In genomic region chrX:11924639-11925302, GRCm38 (mm10) we compare ENCODE assay signal across 16 mouse cellular contexts.
DNase-seq lines count a peak whose midpoint lies in the region; ATAC-seq and TF ChIP-seq lines count a peak whose summit lies in the region.
"Had no signal": no experiment of that assay in that cellular context is flagged by ENCODE, and none has a peak within 500 bp of the region (broad histone marks: within the 10 kb centered on the region; RNA-seq: fewer than 3 reads in every experiment).

No protein-coding gene starts in this region.

- H3K4me3 ChIP-seq in heart, adult 2 months: no peak overlapping the region
- no peak overlapping the region for H3K4me3 ChIP-seq in liver, postnatal 0 days (ENCODE audit: low read depth, low read length)
- H3K4me3 ChIP-seq in midbrain, embryonic 10.5 days: no peak overlapping the region
- no peak overlapping the region for H3K4me3 ChIP-seq in midbrain, embryonic 13.5 days (replicated peaks)

- H3K4me1 ChIP-seq in heart, adult 2 months (ENCODE audit: control insufficient read depth, insufficient read depth, low read length): peaks cover 2% of the 10 kb centered on the region
- H3K4me1 ChIP-seq in liver, postnatal 0 days (ENCODE audit: insufficient read depth): no peaks in the 10 kb centered on the region
- H3K4me1 ChIP-seq in midbrain, embryonic 10.5 days: peaks cover 11% of the 10 kb centered on the region
- no peaks in the 10 kb centered on the region; the same call in 1 of the 2 replicates for H3K4me1 ChIP-seq in midbrain, embryonic 13.5 days (replicated peaks)

- no peak overlapping the region for H3K9ac ChIP-seq in heart, adult 2 months (ENCODE audit: low read depth, low read length)
- no peak overlapping the region for H3K9ac ChIP-seq in liver, postnatal 0 days (replicated peaks)
- H3K9ac ChIP-seq in midbrain, embryonic 13.5 days (replicated peaks): no peak overlapping the region

- H3K36me3 ChIP-seq in heart, adult 2 months (ENCODE audit: control insufficient read depth, insufficient read depth, low read length): peaks cover 3% of the 10 kb centered on the region; the same call in 1 of the 2 replicates
- H3K36me3 ChIP-seq in liver, postnatal 0 days (replicated peaks; ENCODE audit: insufficient read depth, low read length): no peaks in the 10 kb centered on the region
- no peaks in the 10 kb centered on the region for H3K36me3 ChIP-seq in midbrain, embryonic 10.5 days
- no peaks in the 10 kb centered on the region for H3K36me3 ChIP-seq in midbrain, embryonic 13.5 days

- no peaks in the 10 kb centered on the region for H3K79me2 ChIP-seq in heart, adult 2 months (replicated peaks; ENCODE audit: control insufficient read depth, insufficient read depth, low read length)

- H3K9me3 ChIP-seq in liver, postnatal 0 days (ENCODE audit: low read length): no peaks in the 10 kb centered on the region
- H3K9me3 ChIP-seq in midbrain, embryonic 10.5 days (replicated peaks): no peaks in the 10 kb centered on the region
- no peaks in the 10 kb centered on the region for H3K9me3 ChIP-seq in midbrain, embryonic 13.5 days

- ATAC-seq in liver, postnatal 0 days: peak; percentile 94
- no peak for ATAC-seq in midbrain, embryonic 13.5 days
- ATAC-seq: activated CD4-positive, CD25-positive, alpha-beta regulatory T cell, adult 4 months; forebrain, embryonic 14.5 days; hindbrain, postnatal 0 days; Patski had no signal

- H3K27ac ChIP-seq in heart, adult 2 months: no peak overlapping the region
- peak overlapping the region; percentile 60 for H3K27ac ChIP-seq in liver, postnatal 0 days (ENCODE audit: low read depth)
- H3K27ac ChIP-seq in midbrain, embryonic 10.5 days (replicated peaks): no peak overlapping the region
- no peak overlapping the region for H3K27ac ChIP-seq in midbrain, embryonic 13.5 days
- H3K27ac ChIP-seq: hindbrain, postnatal 0 days had no signal

- no peak for TF ChIP-seq POLR2A in heart, adult 2 months (IDR thresholded peaks at IDR 0.05; ENCODE audit: insufficient read depth, low read depth, low read length)

- H3K4me2 ChIP-seq in liver, postnatal 0 days (ENCODE audit: low read depth, low read length): no peak overlapping the region
- H3K4me2 ChIP-seq in midbrain, embryonic 13.5 days (replicated peaks): no peak overlapping the region

- no peak for TF ChIP-seq EP300 in heart, adult 2 months (IDR thresholded peaks at IDR 0.05; ENCODE audit: insufficient read depth, low read depth, low read length)
- TF ChIP-seq EP300 in liver, postnatal 0 days (IDR thresholded peaks at IDR 0.05; ENCODE audit: low read depth): no peak

- H3K27me3 ChIP-seq in heart, adult 2 months (ENCODE audit: control insufficient read depth, insufficient read depth, low read length): no peaks in the 10 kb centered on the region
- no peaks in the 10 kb centered on the region for H3K27me3 ChIP-seq in liver, postnatal 0 days (ENCODE audit: insufficient read depth, low read length)
- H3K27me3 ChIP-seq in midbrain, embryonic 10.5 days (ENCODE audit: low read depth, poor library complexity, severe bottlenecking): peaks cover 97% of the 10 kb centered on the region
- H3K27me3 ChIP-seq in midbrain, embryonic 13.5 days: peaks cover 8% of the 10 kb centered on the region; the same call in 1 of the 2 replicates
- H3K27me3 ChIP-seq: Patski had no signal

- intact Hi-C loops in heart, adult 2 months (cut with DNase I): no loop called here

- 75% methylated on average over 3 of the region's 3 CpGs for WGBS in heart, adult 2 months
- WGBS in liver, postnatal 0 days (ENCODE audit: insufficient replicate concordance): 61% methylated on average over 3 of the region's 3 CpGs
- 83% methylated on average over 3 of the region's 3 CpGs for WGBS in midbrain, embryonic 10.5 days
- WGBS in midbrain, embryonic 13.5 days: 80% methylated on average over 3 of the region's 3 CpGs

- no peak for TF ChIP-seq CTCF in heart, adult 2 months (IDR thresholded peaks at IDR 0.05)
- no peak for TF ChIP-seq CTCF in liver, postnatal 0 days (IDR thresholded peaks at IDR 0.05; ENCODE audit: low read depth)

- DNase-seq in heart, adult 11 months: peak; percentile 87
- DNase-seq in heart, adult 2 months: no peak
- peak; percentile 83 for DNase-seq in adipocyte (ENCODE audit: low spot score)
- DNase-seq in kidney, postnatal 10 days: peak; percentile 37
- peak; percentile 14 for DNase-seq in liver, postnatal 0 days
- no peak for DNase-seq in midbrain, embryonic 10.5 days (ENCODE audit: low spot score)
- no peak for DNase-seq in adrenal gland, adult 2 months
- DNase-seq: cerebellum, postnatal 25 days; lung, adult 2 months; lung, postnatal 36 days; thymus, adult 18-20 months had no signal

Comparison
In these comparisons a context has a peak if more than half of its experiments do, and no peak if none do; other contexts are left out.
1. DNase-seq: peak in heart, adult 11 months (single experiment), adipocyte (single experiment), kidney, postnatal 10 days (single experiment) and liver, postnatal 0 days (single experiment); none in heart, adult 2 months (0 of 2), midbrain, embryonic 10.5 days (single experiment) and adrenal gland, adult 2 months (single experiment).